Mouse (Mus musculus): ENCODE measurements around the gene Fgd2. TPM values are rescaled to one million over a fixed set of nuclear protein-coding genes. Genes with fewer than 3 reads are reported as not detected.
"Not testable (repeated sequence)": the region's sequence is repeated elsewhere in the genome, so short reads cannot be mapped to it uniquely, and the experiment has no call there.

The Fgd2 gene
- polyA plus RNA-seq, 1 experiment from 2014 or later: 3.8 TPM

GRCm38 (mm10) chr17:29388978-29389377, 28.3 kb downstream of the Fgd2 start:
- ATAC-seq (ENCODE audit: low FRiP score): no peak

DNA sequence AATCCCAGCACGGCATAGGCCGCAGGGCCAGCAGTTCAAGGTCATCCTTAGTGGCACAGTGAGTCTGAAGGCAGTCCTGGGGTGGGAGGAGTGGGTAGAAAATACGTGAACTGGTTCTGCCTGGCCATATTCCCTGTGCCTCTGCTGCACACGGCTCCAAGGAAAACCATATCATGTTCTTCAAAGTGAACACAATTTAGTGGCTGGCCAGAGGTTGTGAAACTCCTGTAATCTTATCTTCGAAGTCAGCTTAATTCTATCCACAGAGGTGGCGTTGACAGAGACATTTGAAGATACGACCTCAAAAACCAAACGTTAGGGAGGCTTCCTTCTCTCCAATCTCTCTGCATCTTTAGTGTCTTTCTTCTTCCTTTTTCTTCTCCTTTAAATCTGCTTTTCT, 30.6 kb downstream of the Fgd2 start:
- H3K4me3 ChIP-seq (replicated peaks; ENCODE audit: low read length): no peak overlapping the region
- H3K27me3 ChIP-seq (ENCODE audit: control insufficient read depth, insufficient read depth, low read length): no peaks in the 10 kb centered on the region
- 90% methylated on average over 8 of the region's 8 CpGs for WGBS
- H3K4me1 ChIP-seq (replicated peaks; ENCODE audit: control insufficient read depth, insufficient read depth, low read length): no peaks in the 10 kb centered on the region
- no peaks in the 10 kb centered on the region for H3K9me3 ChIP-seq (ENCODE audit: control insufficient read depth, low read length)
- no peak overlapping the region for H3K27ac ChIP-seq
- H3K36me3 ChIP-seq (replicated peaks; ENCODE audit: control insufficient read depth, insufficient read depth): no peaks in the 10 kb centered on the region
- H3K9ac ChIP-seq: no peak overlapping the region
- ATAC-seq (ENCODE audit: low FRiP score) (no peak), DNase-seq (ENCODE audit: low spot score) (no peak)
- H3K4me2 ChIP-seq (replicated peaks): no peak overlapping the region

More at GRCm38 (mm10) chr17:29388978-29389377, 28.3 kb downstream of the Fgd2 start:
- H3K9me3 ChIP-seq (ENCODE audit: control insufficient read depth, low read length): no peaks in the 10 kb centered on the region
- no peak overlapping the region for H3K9ac ChIP-seq
- no peak for DNase-seq (ENCODE audit: low spot score)
- WGBS: 77% methylated on average over 11 of the region's 11 CpGs
- no peak overlapping the region for H3K4me3 ChIP-seq (replicated peaks; ENCODE audit: low read length)
- H3K27ac ChIP-seq: no peak overlapping the region
- no peak overlapping the region for H3K4me2 ChIP-seq (replicated peaks)
- H3K36me3 ChIP-seq (replicated peaks; ENCODE audit: control insufficient read depth, insufficient read depth): no peaks in the 10 kb centered on the region
- no peaks in the 10 kb centered on the region for H3K27me3 ChIP-seq (ENCODE audit: control insufficient read depth, insufficient read depth, low read length)
- H3K4me1 ChIP-seq (replicated peaks; ENCODE audit: control insufficient read depth, insufficient read depth, low read length): no peaks in the 10 kb centered on the region

DNA sequence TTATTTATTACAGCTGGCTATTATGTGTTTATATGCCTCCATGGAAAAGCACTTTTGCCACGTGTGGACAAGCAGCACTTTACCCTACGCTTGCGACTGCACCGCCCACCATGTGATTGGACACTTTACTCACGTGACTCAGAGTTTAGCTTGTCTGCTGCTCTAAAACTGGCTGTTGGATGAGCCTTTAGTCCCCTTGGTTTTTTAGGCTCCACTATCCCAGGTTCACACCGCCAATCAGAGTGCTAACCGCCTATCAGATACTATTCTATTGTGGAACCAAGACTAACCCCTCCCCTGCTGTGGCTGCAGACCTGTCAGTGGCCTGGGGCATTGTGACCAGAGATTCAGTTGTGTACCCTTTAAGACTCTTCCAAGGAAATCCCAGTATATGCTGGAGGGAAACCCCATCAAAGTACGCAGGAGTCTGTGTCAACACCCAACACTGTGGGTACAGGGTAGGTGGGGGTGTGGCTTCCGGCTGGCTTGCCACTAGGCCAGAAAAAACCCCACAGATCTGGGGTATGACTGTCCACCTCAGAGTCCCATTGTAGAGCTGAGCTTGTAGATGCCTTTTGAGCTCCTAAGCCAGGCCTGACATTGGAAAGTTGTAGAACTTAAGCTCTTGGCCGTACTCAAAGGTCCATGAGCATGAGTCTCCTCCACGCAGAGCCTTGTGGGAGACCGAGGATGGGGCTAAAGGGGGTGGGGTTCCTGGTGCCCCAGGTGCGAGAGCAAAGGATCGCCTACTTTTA, 32.8 kb downstream of the Fgd2 start:
- Histone ChIP-seq H3K4me3 (replicated peaks; ENCODE audit: low read length) (no peak overlapping the region), H3K27me3 (ENCODE audit: control insufficient read depth, insufficient read depth, low read length) (no peaks in the 10 kb centered on the region), H3K9ac (no peak overlapping the region), H3K36me3 (replicated peaks; ENCODE audit: control insufficient read depth, insufficient read depth) (no peaks in the 10 kb centered on the region), H3K27ac (no peak overlapping the region), H3K4me2 (replicated peaks) (no peak overlapping the region), H3K4me1 (replicated peaks; ENCODE audit: control insufficient read depth, insufficient read depth, low read length) (peaks cover 16% of the 10 kb centered on the region), H3K9me3 (ENCODE audit: control insufficient read depth, low read length) (no peaks in the 10 kb centered on the region)
- no peak for DNase-seq (ENCODE audit: low spot score)
- ATAC-seq (ENCODE audit: low FRiP score): no peak
- 70% methylated on average over 14 of the region's 14 CpGs for WGBS

- ATAC-seq (ENCODE audit: low FRiP score) (no peak), DNase-seq (ENCODE audit: low spot score) (no peak)
- Histone ChIP-seq H3K9ac (no peak overlapping the region), H3K9me3 (ENCODE audit: control insufficient read depth, low read length) (no peaks in the 10 kb centered on the region), H3K4me1 (replicated peaks; ENCODE audit: control insufficient read depth, insufficient read depth, low read length) (peaks cover 22% of the 10 kb centered on the region), H3K27ac (no peak overlapping the region), H3K36me3 (replicated peaks; ENCODE audit: control insufficient read depth, insufficient read depth) (no peaks in the 10 kb centered on the region), H3K4me3 (replicated peaks; ENCODE audit: low read length) (no peak overlapping the region), H3K4me2 (replicated peaks) (no peak overlapping the region), H3K27me3 (ENCODE audit: control insufficient read depth, insufficient read depth, low read length) (no peaks in the 10 kb centered on the region)
- WGBS: 71% methylated on average over 9 of the region's 9 CpGs
These were observed 33.5 kb downstream of the Fgd2 start for GRCm38 (mm10) chr17:29394106-29394760.

GRCm38 (mm10) chr17:29394761-29395160, 34.0 kb downstream of the Fgd2 start:
- 61% methylated on average over 2 of the region's 2 CpGs for WGBS
- not testable (repeated sequence) for ATAC-seq (ENCODE audit: low FRiP score)

DNA sequence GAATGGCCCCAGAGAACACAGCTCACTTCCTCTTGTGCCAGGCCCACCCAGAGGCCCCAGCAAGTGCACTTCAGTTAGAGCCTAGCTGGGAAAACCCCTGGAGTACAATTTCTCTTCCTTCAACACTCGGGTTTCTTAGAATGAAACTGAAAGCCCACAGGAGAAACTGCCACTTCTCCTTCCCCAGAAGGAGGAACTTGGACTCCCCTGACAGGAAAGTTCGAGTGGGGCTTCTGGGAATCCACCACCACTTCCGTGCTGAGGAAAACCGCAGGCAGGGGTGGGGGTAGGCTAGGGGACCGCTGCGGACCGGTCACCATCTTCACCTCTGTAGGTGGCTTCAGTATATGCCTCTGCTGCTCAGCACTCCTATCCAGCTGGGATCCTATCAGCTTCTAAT, 34.7 kb downstream of the Fgd2 start:
- no peak for ATAC-seq (ENCODE audit: low FRiP score)
- DNase-seq (ENCODE audit: low spot score): no peak
- no peak overlapping the region for H3K4me2 ChIP-seq (replicated peaks)
- no peak overlapping the region for H3K4me3 ChIP-seq (replicated peaks; ENCODE audit: low read length)
- H3K27ac ChIP-seq: no peak overlapping the region
- peaks cover 22% of the 10 kb centered on the region for H3K4me1 ChIP-seq (replicated peaks; ENCODE audit: control insufficient read depth, insufficient read depth, low read length)
- 63% methylated on average over 7 of the region's 7 CpGs for WGBS
- no peaks in the 10 kb centered on the region for H3K36me3 ChIP-seq (replicated peaks; ENCODE audit: control insufficient read depth, insufficient read depth)
- no peaks in the 10 kb centered on the region for H3K27me3 ChIP-seq (ENCODE audit: control insufficient read depth, insufficient read depth, low read length)
- H3K9me3 ChIP-seq (ENCODE audit: control insufficient read depth, low read length): no peaks in the 10 kb centered on the region
- no peak overlapping the region for H3K9ac ChIP-seq

More at GRCm38 (mm10) chr17:29394761-29395160, 34.0 kb downstream of the Fgd2 start:
- not testable (repeated sequence) for H3K9ac ChIP-seq; H3K27ac ChIP-seq; H3K9me3 ChIP-seq (ENCODE audit: control insufficient read depth, low read length); H3K27me3 ChIP-seq (ENCODE audit: control insufficient read depth, insufficient read depth, low read length); H3K4me3 ChIP-seq (replicated peaks; ENCODE audit: low read length); H3K36me3 ChIP-seq (replicated peaks; ENCODE audit: control insufficient read depth, insufficient read depth); DNase-seq (ENCODE audit: low spot score); H3K4me2 ChIP-seq (replicated peaks)
- peaks cover 22% of the 10 kb centered on the region for H3K4me1 ChIP-seq (replicated peaks; ENCODE audit: control insufficient read depth, insufficient read depth, low read length)

DNA sequence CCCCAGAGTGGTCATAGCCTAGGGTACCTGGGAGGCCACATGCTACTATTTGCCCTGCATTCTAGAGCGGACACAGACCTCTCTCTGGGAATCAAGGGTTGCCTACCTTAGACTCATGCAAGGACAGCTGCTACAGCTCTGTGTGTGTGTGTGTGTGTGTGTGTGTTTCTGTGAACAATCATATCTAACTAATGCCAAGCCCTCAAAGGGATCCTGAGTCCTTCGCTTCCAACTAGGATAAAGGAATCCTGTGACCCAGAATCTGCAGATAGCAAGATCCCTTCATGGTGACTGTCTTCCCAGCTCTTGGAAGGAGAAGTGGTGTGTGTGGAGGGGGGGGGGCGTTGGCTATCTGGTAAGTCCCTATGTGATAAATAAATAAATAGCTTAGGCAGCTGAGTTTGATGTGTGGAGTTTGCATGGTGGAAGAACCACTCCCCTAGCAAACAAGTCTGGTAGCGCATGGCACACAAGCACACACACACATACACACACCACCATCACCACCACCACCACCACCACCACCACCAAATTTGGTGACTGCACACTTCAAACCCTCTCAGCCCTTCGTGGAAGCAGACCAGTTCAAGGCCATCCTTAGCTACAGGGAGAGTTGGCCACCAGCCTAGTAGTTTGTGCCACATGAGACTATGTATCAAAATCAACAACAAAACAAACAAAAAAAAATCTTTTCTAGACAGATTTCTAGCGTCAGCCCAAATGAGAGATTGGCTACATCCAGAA, 35.5 kb downstream of the Fgd2 start:
- no peak for ATAC-seq (ENCODE audit: low FRiP score)

DNA sequence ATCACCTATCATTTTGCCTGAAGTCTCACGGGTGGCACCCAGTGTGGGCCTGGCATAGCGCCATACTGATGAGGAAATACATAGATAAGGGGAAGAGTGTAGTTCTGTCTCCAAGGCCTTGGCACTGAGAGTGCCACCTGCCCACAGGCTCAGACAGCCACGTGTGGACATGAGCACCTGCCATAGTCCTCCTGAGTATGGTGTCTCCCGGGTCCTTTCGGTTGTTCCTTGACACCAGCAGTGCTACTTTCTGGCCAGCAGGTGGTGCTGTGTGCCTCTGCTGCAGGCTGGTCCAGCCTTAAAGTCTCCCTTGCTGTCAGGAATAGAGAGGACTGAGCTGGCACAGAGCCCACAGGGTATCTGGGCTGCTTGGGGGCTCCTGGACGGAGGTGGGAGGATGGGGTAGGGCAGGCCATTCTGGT, 36.1 kb downstream of the Fgd2 start:
- no peaks in the 10 kb centered on the region for H3K27me3 ChIP-seq (ENCODE audit: control insufficient read depth, insufficient read depth, low read length)

More for the DNA sequence above, 35.5 kb downstream of the Fgd2 start:
- H3K9ac ChIP-seq: no peak overlapping the region
- DNase-seq (ENCODE audit: low spot score): no peak
- 55% methylated on average over 6 of the region's 6 CpGs for WGBS
- H3K4me1 ChIP-seq (replicated peaks; ENCODE audit: control insufficient read depth, insufficient read depth, low read length): peaks cover 22% of the 10 kb centered on the region
- no peaks in the 10 kb centered on the region for H3K9me3 ChIP-seq (ENCODE audit: control insufficient read depth, low read length)
- H3K27ac ChIP-seq: no peak overlapping the region
- H3K27me3 ChIP-seq (ENCODE audit: control insufficient read depth, insufficient read depth, low read length): no peaks in the 10 kb centered on the region
- no peak overlapping the region for H3K4me3 ChIP-seq (replicated peaks; ENCODE audit: low read length)
- no peaks in the 10 kb centered on the region for H3K36me3 ChIP-seq (replicated peaks; ENCODE audit: control insufficient read depth, insufficient read depth)
- no peak overlapping the region for H3K4me2 ChIP-seq (replicated peaks)

More for the DNA sequence above, 36.1 kb downstream of the Fgd2 start:
- peaks cover 22% of the 10 kb centered on the region for H3K4me1 ChIP-seq (replicated peaks; ENCODE audit: control insufficient read depth, insufficient read depth, low read length)
- DNase-seq (ENCODE audit: low spot score) (peak; percentile 89), ATAC-seq (ENCODE audit: low FRiP score) (peak; percentile 53; the same call in 1 of the 2 replicates)
- H3K9me3 ChIP-seq (ENCODE audit: control insufficient read depth, low read length): no peaks in the 10 kb centered on the region
- H3K9ac ChIP-seq: no peak overlapping the region
- H3K27ac ChIP-seq: no peak overlapping the region
- H3K4me3 ChIP-seq (replicated peaks; ENCODE audit: low read length): no peak overlapping the region
- no peak overlapping the region for H3K4me2 ChIP-seq (replicated peaks)
- no peaks in the 10 kb centered on the region for H3K36me3 ChIP-seq (replicated peaks; ENCODE audit: control insufficient read depth, insufficient read depth)
- WGBS: 19% methylated on average over 6 of the region's 6 CpGs
